Mouse (Mus musculus): ENCODE measurements at regions not wholly inside any gene's neighbourhood (a gene's known extent, or its start where the extent isn't known, plus 50 kb on each side); places are given as distances from the start of the nearest gene placed in this dataset.

- intact Hi-C loops (cut with DNase I): no loop called here
- DNase-seq (ENCODE audit: low spot score in 2 of 2): no peak
Measured at GRCm38 (mm10) chr3:130981566-130981965, 128.7 kb upstream of the Lef1 start.

DNA sequence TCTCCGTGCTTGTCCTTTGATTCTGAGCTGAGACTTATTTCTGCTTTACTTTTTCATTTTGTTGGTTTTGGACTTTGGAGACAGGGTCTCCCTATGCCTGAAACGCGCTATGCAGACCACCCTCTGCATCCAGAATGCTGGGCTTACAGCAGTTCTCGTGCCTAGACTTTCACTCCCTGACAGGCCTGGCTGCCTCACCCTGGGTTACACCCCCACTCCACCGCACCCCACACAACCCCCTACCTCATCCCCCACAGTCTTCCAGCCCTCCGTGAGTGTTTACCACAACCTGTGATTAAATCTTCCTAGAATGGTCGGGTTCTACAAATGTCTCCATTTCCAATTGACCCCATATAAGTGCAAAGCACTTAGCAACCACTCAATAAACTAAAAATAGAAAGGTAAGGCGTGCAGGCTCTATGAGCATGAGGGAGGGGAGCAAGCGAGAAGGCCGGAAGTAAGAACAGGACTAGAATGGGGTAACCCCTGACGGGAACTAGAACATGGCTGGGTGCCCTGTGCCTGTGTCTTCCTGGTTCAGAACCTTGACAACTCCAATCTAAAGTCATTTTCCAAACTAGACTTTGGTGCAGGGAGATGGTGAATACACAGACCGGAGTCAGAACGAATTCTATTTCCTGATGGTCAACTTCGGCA, 131.2 kb upstream of the Lef1 start:
- DNase-seq (ENCODE audit: low spot score in 2 of 2): no peak
- intact Hi-C loops (cut with DNase I): no loop called here

- DNase-seq (ENCODE audit: low spot score in 2 of 2): no peak
- intact Hi-C loops (cut with DNase I): no loop called here
Measured at GRCm38 (mm10) chr3:130977921-130978700, 132.2 kb upstream of the Lef1 start.

DNA sequence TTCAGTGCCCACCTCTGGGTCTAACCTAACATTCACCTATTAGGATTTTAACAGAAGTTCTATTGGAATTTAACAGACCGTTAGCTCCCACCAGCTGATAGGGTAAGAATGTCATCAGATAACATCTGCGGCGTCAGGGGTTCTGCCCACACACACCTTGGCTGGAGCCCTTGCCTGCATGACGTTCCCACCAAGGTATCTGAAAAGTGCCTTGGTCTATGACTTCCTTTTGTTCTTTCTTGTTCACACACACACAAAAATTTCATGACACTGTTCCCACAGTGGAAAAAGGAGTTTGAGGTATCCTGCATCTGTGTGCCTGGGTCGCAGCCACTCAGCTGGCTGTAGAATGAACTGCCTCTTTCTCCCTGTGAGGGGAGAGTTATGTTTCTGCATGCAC, 134.1 kb upstream of the Lef1 start:
- intact Hi-C loops (cut with DNase I): no loop called here
- DNase-seq (ENCODE audit: low spot score in 2 of 2): no peak

- DNase-seq (ENCODE audit: low spot score in 2 of 2): no peak
- intact Hi-C loops (cut with DNase I): no loop called here
Measured at GRCm38 (mm10) chr3:130975291-130975690, 135.0 kb upstream of the Lef1 start.

DNA sequence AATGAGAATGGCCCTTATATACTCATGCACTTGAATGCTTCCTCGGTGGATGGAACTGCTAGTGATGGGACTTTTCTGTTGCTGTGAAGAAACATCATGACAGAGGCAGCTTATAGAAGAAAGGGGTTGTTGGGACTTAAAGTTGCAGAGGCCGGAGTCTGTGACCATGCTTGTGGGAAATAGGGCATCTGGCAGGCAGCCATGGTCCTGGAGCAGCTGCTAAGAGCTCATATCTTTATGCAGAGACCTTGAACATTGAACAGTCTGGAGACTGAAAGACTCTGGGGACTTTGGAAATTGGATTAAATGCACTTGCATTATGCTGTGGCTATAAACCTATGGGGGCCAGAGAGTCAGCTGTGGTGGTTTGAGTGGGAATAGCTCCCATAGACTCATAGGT, 138.1 kb upstream of the Lef1 start:
- intact Hi-C loops (cut with DNase I): no loop called here
- no peak for DNase-seq (ENCODE audit: low spot score in 2 of 2)

GRCm38 (mm10) chr3:130965275-130965674, 145.0 kb upstream of the Lef1 start:
- DNase-seq (ENCODE audit: low spot score in 2 of 2): no peak
- intact Hi-C loops (cut with DNase I): no loop called here

DNA sequence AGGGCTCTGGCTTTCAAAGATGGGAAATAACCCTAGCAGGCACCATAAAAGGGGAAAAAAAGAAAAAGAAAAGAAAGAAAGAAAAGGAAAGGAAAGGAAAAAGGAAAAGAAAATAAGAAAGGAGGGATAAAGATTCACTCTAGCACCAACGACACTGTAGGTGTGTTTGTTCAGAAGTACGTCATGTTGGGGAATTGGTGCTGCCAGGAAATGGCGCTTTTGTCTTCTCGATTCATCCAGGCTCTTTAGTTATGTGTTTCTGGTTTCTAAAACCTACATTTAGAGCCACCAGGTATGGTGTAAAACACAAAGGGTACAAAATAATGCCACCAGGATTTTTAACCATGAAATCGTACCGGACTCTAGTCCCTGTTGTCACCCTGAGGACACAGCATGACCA, 146.2 kb upstream of the Lef1 start:
- intact Hi-C loops (cut with DNase I): no loop called here
- DNase-seq (ENCODE audit: low spot score in 2 of 2): no peak

GRCm38 (mm10) chr3:130963625-130964024, 146.6 kb upstream of the Lef1 start:
- no peak for DNase-seq (ENCODE audit: low spot score in 2 of 2)
- intact Hi-C loops (cut with DNase I): no loop called here

- intact Hi-C loops (cut with DNase I): no loop called here
- no peak for DNase-seq (ENCODE audit: low spot score in 2 of 2)
Measured at GRCm38 (mm10) chr3:130962701-130963472, 147.4 kb upstream of the Lef1 start.

GRCm38 (mm10) chr3:130962151-130962633, 148.1 kb upstream of the Lef1 start:
- intact Hi-C loops (cut with DNase I): no loop called here
- DNase-seq (ENCODE audit: low spot score in 2 of 2): peak in 1 of 2 experiments; percentile 7

DNA sequence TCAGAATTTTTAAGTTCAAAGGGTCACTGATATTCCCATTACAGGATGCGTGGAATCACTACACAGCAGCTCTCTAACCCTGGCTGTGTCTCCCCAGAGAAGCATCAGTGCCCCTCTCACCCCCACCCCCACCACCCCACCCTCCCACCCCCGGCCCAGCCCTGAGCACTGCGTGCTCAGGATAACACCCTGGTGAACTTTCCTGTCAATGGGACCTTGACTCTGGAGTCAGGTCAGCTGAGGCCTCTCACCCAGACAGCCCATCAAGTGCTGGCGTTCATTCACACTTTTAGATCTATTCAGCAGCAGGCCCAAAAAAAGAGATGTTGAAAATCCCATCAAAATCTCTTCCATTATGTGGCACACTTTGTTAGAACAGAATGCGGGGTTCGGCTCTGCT, 148.6 kb upstream of the Lef1 start:
- no peak for DNase-seq (ENCODE audit: low spot score in 2 of 2)
- intact Hi-C loops (cut with DNase I): no loop called here

DNA sequence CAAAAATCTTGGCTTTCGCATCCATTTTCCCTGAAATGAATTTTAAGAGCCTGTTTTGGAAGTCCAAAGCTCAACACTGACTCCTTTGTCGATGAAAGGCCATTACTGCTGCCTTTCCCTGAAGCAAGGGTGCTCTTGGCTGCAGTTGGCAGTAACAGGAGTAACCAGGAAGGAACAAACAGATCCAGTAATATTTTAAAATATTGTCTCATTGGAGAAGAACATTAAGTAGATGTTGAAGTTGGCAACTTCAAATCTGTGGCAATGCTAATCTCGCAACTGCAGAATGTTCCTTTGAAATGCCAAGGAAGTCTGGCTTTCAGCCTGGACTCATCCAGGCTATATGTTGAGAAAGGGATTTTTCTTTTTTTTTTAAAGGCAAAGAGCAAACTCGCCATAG, 154.3 kb upstream of the Lef1 start:
- intact Hi-C loops (cut with DNase I): no loop called here

DNA sequence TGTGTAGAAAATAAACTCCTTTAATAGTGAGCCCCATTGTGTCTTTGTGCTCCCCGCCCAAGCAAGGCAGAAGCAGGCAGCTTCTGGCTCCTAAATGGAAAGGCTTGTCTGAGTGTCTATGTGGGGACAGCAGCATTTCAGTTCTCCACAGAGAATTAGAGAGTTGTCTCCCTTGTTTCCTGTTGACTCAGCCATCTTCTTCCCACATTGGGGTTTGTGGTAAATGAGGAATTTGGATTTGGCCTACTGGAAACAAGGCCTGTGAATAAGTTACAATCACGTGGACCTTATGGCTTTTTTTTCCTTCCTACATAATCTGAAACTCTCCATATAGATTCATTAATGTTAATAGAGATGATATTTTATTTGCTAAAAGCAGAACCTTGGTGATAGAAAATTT, 158.9 kb upstream of the Lef1 start:
- no peak for DNase-seq (ENCODE audit: low spot score in 2 of 2)
- intact Hi-C loops (cut with DNase I): no loop called here

More for the DNA sequence above, 154.3 kb upstream of the Lef1 start:
- peak in 1 of 2 experiments; percentile 20 for DNase-seq (ENCODE audit: low spot score in 2 of 2)

DNA sequence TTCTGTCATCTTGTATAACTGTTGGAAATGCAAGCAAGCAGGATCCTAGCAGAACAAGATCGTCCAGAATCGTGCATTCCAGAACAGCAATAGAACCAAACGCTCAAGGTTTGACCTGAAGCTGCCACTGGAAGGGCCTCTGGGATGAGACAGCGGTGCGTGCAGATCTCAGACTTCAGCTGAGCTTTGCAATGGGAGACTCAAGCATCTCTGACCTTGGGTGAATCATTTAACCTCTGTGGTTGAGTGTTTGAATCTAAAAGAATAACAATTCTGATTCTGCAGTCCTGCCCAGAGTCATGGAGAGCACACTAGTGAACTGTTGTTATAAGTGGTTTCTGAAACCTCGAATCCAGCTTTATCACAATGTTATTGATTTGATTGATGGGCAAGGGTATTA, 159.4 kb upstream of the Lef1 start:
- intact Hi-C loops (cut with DNase I): no loop called here
- no peak for DNase-seq (ENCODE audit: low spot score in 2 of 2)

DNA sequence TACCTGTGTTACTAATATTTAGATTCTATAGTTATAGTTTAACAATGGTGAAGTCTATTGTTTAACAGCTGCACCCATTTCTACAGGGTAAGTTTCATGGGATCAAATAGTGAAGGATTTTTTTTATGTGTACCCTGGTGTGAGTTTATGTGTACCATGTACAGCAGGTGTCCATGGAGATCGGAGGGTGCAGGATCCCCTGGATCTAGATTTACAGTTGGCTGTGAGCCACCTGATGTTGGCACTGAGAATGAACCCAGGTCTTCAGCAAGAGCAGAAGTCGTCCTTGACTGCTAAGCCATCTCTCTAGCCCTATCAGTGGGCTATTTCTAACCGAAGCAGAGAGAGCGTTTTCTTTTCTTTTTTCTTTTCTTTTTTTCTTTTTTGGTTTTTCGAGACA, 162.4 kb upstream of the Lef1 start:
- intact Hi-C loops (cut with DNase I): no loop called here
- no peak for DNase-seq (ENCODE audit: low spot score in 2 of 2)

- DNase-seq (ENCODE audit: low spot score in 2 of 2): no peak
- intact Hi-C loops (cut with DNase I): no loop called here
Measured at GRCm38 (mm10) chr3:130947277-130947606, 163.0 kb upstream of the Lef1 start.

- no peak for DNase-seq (ENCODE audit: low spot score in 2 of 2)
- intact Hi-C loops (cut with DNase I): no loop called here
Measured at GRCm38 (mm10) chr3:130946576-130947276, 163.5 kb upstream of the Lef1 start.

GRCm38 (mm10) chr3:130945861-130946449, 164.3 kb upstream of the Lef1 start:
- peak; percentile 26 to 36 for DNase-seq (ENCODE audit: low spot score in 2 of 2)
- intact Hi-C loops (cut with DNase I): no loop called here

DNA sequence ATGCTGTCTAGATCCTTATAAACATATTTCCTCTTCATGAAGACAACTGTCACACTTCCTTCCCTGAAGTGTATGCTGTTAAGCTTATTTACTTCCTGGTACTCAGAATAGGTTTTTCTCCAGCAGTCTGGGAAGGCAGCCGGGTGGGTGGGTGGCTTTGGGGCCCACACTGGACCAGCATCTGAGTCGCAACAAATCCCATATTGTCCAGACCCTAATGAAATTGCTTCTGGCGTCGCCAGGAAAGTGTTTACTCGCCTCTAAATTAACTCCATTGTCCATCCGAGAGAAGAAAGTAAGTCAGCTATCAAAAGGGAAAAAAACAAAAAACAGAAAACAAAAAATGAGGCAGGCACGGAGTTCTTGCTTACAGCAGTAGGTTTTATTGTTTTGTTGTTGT, 164.9 kb upstream of the Lef1 start:
- intact Hi-C loops (cut with DNase I): no loop called here
- peak in 1 of 2 experiments; percentile 2 for DNase-seq (ENCODE audit: low spot score in 2 of 2)
